Mouse (Mus musculus): ENCODE data around the gene Slc17a5. TPM values are rescaled to one million over a fixed set of nuclear protein-coding genes. Genes with fewer than 3 reads are reported as not detected.

The Slc17a5 gene
- 2.8 and 14.5 TPM in 2 replicates for polyA plus RNA-seq (2012; rRNA removed)

DNA sequence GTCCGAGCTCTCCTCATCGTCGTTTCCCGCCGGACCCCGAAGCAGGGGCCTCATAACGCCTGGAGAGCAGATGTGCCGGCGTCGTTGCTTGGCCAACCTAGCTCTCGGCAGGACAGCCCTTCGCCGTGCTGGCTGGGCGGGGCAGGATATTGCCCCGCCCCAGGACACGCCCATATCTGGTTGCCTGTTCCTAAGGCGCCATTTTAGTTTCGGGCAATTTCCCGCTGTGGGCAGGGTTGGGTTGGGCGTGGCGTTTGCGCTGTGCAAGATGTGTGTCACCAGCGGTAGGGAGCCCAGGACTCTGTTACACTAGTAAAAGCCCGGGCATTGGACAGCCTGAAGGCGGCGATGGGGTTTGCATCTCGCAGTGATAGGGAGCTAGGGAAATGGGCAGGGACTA lies at the start of gene Slc17a5:
Gene Slc17a5 (minus strand): TSS at position 128 of the 400 bp plus-strand sequence.
- H3K27ac ChIP-seq (ENCODE audit: insufficient read depth, low read depth, low read length): peak within 1 kb of the TSS; percentile 51
- H3K27me3 ChIP-seq (ENCODE audit: control insufficient read depth, insufficient read depth, low read length): no peaks in the 10 kb centered on the region
- H3K36me3 ChIP-seq (ENCODE audit: control insufficient read depth, insufficient read depth, low read length): no peaks in the 10 kb centered on the region
- peak within 1 kb of the TSS; percentile 98 for H3K4me3 ChIP-seq (ENCODE audit: low read depth, low read length)
- TF ChIP-seq POLR2A (IDR thresholded peaks at IDR 0.05; ENCODE audit: low read depth, low read length) (peak; percentile 89), CTCF (IDR thresholded peaks at IDR 0.05; ENCODE audit: extremely low read depth, insufficient read length, insufficient replicate concordance, low read depth, low read length) (no peak)
- 0% methylated on average over 27 of the region's 27 CpGs for WGBS
- peaks cover 17% of the 10 kb centered on the region; the same call in 1 of the 2 replicates for H3K4me1 ChIP-seq (ENCODE audit: control insufficient read depth, insufficient read depth, insufficient read length, low read length)

DNA sequence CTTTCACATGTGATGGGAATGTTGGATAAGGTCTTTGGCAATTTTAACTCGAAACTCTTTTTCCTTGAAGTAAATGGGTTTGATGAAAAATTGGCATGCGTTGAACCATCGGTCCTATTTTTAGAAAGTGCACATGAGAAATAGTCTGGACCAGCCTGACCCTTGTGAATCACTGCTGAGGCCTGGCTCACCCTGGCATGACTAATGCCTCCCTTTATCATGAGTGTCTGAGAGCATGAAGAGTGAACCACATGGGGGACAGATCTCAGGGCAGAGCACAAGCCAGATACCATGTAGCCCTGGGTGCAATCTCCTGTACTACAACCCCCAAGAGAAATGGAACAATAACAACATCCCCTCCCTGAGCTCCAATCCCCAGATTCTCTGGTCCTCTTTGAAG lies 46.1 kb upstream of the Slc17a5 start:
- no peaks in the 10 kb centered on the region for H3K27me3 ChIP-seq (ENCODE audit: control insufficient read depth, insufficient read depth, low read length)
- no peaks in the 10 kb centered on the region for H3K4me1 ChIP-seq (ENCODE audit: control insufficient read depth, insufficient read depth, insufficient read length, low read length)
- H3K27ac ChIP-seq (ENCODE audit: insufficient read depth, low read depth, low read length): no peak overlapping the region
- WGBS: 89% methylated on average over 3 of the region's 3 CpGs
- H3K36me3 ChIP-seq (ENCODE audit: control insufficient read depth, insufficient read depth, low read length): no peaks in the 10 kb centered on the region
- no peak overlapping the region for H3K4me3 ChIP-seq (ENCODE audit: low read depth, low read length)
- TF ChIP-seq POLR2A (IDR thresholded peaks at IDR 0.05; ENCODE audit: low read depth, low read length) (no peak), CTCF (IDR thresholded peaks at IDR 0.05; ENCODE audit: extremely low read depth, insufficient read length, insufficient replicate concordance, low read depth, low read length) (no peak)

DNA sequence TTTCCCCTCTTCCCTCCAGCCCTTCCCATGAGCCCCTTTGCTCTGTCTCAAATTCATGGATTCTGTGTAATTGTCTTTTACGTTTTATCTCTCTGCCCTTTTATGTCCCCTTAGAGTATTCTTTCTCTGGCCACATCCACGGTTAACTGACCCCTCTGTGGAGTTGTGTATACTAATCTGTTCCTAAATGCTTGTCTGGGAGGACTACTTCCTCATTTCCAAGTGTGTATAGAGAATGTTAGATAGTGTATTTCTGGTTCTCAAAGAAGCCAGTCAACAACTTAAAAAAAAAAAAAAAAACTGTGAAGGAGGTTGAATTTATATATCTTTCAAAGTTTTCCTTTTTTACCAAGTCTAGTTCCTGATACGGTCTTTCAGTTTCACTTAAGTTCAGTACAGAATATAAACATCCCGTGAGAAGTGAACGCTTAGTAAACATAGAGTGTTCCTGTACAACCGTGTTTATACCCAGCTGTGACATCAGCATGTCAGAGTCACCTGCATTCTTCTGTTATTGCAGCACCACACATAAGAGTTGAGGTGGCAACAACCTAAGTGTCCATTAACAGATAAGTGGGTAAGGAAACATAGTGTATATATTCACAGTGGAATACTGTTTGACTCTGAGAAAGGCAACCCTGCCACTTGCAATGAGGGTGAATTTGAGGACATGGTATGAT lies 44.1 kb upstream of the Slc17a5 start:
- Histone ChIP-seq H3K36me3 (ENCODE audit: control insufficient read depth, insufficient read depth, low read length) (no peaks in the 10 kb centered on the region), H3K4me3 (ENCODE audit: low read depth, low read length) (no peak overlapping the region), H3K27me3 (ENCODE audit: control insufficient read depth, insufficient read depth, low read length) (no peaks in the 10 kb centered on the region), H3K27ac (ENCODE audit: insufficient read depth, low read depth, low read length) (no peak overlapping the region), H3K4me1 (ENCODE audit: control insufficient read depth, insufficient read depth, insufficient read length, low read length) (no peaks in the 10 kb centered on the region)
- TF ChIP-seq POLR2A (IDR thresholded peaks at IDR 0.05; ENCODE audit: low read depth, low read length) (no peak), CTCF (IDR thresholded peaks at IDR 0.05; ENCODE audit: extremely low read depth, insufficient read length, insufficient replicate concordance, low read depth, low read length) (no peak)
- 44% methylated on average over 6 of the region's 6 CpGs for WGBS

DNA sequence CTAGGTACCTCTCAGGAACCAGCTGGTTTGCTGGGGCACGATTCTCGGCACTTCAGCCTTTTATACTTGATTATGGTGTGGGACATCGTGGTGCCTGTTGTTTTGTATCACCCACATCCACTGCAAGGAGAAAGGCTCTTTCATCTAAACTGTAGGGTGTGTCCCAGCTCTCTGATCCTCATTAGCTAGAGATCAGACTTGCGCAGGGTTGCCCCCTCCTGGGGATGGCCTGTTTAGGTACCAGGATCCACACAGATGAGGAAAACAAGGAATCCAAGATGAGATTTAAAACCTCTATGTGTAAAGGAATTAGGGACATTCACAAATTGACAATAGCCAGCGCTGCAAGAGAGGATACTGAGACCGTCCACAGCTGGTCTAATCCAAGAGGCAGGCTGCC lies 42.1 kb upstream of the Slc17a5 start:
- Histone ChIP-seq H3K27ac (ENCODE audit: insufficient read depth, low read depth, low read length) (no peak overlapping the region), H3K4me1 (ENCODE audit: control insufficient read depth, insufficient read depth, insufficient read length, low read length) (no peaks in the 10 kb centered on the region), H3K4me3 (ENCODE audit: low read depth, low read length) (no peak overlapping the region), H3K36me3 (ENCODE audit: control insufficient read depth, insufficient read depth, low read length) (no peaks in the 10 kb centered on the region), H3K27me3 (ENCODE audit: control insufficient read depth, insufficient read depth, low read length) (no peaks in the 10 kb centered on the region; the same call in 1 of the 2 replicates)
- TF ChIP-seq POLR2A (IDR thresholded peaks at IDR 0.05; ENCODE audit: low read depth, low read length) (no peak), CTCF (IDR thresholded peaks at IDR 0.05; ENCODE audit: extremely low read depth, insufficient read length, insufficient replicate concordance, low read depth, low read length) (no peak)
- 60% methylated on average over 6 of the region's 6 CpGs for WGBS

DNA sequence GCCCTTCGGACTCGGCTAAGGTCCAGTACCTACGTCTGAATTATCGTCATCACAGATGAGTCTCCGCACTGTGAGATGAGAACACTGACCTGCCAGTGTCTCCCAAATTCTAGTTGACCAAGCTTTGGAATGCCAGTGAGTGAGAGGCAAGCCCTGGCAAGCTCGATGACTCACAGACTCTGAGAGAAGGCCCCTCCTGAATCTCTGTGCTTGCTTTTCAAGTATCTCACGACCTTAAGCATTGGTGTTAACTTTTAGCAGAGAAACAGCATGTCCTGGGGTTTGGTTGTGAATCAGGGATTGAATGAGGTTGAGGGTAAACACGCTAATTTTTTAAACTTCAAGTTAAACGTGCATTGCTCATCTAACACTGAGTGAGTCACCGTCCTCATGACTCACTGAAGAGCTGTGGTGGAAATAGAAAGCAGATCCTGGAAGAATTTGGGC lies 35.5 kb upstream of the Slc17a5 start:
- TF ChIP-seq POLR2A (IDR thresholded peaks at IDR 0.05; ENCODE audit: low read depth, low read length) (no peak), CTCF (IDR thresholded peaks at IDR 0.05; ENCODE audit: extremely low read depth, insufficient read length, insufficient replicate concordance, low read depth, low read length) (no peak)
- H3K27ac ChIP-seq (ENCODE audit: insufficient read depth, low read depth, low read length): no peak overlapping the region
- H3K4me1 ChIP-seq (ENCODE audit: control insufficient read depth, insufficient read depth, insufficient read length, low read length): no peaks in the 10 kb centered on the region
- 63% methylated on average over 10 of the region's 10 CpGs for WGBS
- no peaks in the 10 kb centered on the region for H3K36me3 ChIP-seq (ENCODE audit: control insufficient read depth, insufficient read depth, low read length)
- no peak overlapping the region for H3K4me3 ChIP-seq (ENCODE audit: low read depth, low read length)
- no peaks in the 10 kb centered on the region; the same call in 1 of the 2 replicates for H3K27me3 ChIP-seq (ENCODE audit: control insufficient read depth, insufficient read depth, low read length)

DNA sequence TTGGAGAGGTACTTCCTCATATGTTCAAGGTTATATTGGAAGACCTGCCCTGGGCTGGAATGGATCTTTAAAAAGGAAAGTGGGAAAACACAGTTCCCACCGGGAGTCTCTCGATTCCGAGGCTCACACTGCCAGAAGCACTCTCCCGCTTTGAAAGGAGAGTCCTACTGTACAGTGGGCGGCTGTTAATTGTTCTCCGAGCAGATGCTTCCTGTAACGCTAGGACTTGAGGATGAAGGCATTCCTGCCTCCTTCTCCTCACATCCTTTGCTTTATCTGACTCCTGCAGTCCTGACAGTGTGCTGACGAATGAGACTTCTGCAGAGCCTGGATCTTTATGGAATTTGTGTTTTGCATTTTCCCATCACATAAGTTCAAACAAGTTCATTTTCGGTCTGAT lies 31.4 kb upstream of the Slc17a5 start:
- Histone ChIP-seq H3K4me3 (ENCODE audit: low read depth, low read length) (no peak overlapping the region), H3K27me3 (ENCODE audit: control insufficient read depth, insufficient read depth, low read length) (peaks cover 20% of the 10 kb centered on the region), H3K4me1 (ENCODE audit: control insufficient read depth, insufficient read depth, insufficient read length, low read length) (0 out of 2 replicates have a peak, but pooled peaks cover 6% of the 10 kb centered on the region), H3K36me3 (ENCODE audit: control insufficient read depth, insufficient read depth, low read length) (no peaks in the 10 kb centered on the region), H3K27ac (ENCODE audit: insufficient read depth, low read depth, low read length) (no peak overlapping the region)
- no peak for TF ChIP-seq CTCF (IDR thresholded peaks at IDR 0.05; ENCODE audit: extremely low read depth, insufficient read length, insufficient replicate concordance, low read depth, low read length)
- TF ChIP-seq POLR2A (IDR thresholded peaks at IDR 0.05; ENCODE audit: low read depth, low read length): no peak
- WGBS: 76% methylated on average over 9 of the region's 9 CpGs

DNA sequence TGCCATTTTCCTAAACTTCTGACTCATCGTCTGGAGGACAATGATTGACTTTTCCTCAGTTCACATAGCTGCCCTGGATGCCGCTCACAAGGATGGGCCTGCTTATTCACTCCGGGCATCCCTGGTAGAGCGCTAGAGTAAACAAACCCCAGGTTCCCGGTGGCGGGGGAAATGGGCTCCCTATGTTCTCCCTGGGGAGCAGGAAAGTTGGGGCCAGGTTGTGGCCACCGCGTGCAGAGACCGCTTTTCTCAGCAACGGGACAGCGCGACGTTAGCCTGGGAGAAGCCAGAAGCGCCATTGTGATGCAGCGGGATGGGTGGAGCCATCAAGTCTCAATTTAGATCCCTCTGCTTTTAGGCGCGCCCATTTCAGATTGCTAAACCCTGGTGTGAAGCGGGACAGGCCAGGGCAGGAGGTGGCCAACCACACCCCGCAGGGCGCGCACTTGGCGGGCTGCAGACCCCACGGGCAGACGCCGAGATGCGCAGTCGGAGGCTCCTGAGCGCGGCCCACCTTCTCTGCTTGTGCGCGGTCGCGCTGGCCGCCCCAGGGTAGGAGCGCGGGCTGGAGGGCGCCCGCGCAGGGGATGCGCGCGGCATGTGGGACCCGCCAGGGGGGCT lies 27.7 kb upstream of the Slc17a5 start, which contains the start of gene Cd109:
Gene Cd109 (plus strand): TSS at position 146 of the 621 bp plus-strand sequence.
- H3K4me1 ChIP-seq (ENCODE audit: control insufficient read depth, insufficient read depth, insufficient read length, low read length): 0 out of 2 replicates have a peak, but pooled peaks cover 6% of the 10 kb centered on the region
- WGBS: 2% methylated on average over 43 of the region's 43 CpGs
- no peak within 1 kb of the TSS for H3K27ac ChIP-seq (ENCODE audit: insufficient read depth, low read depth, low read length)
- H3K4me3 ChIP-seq (ENCODE audit: low read depth, low read length): peak within 1 kb of the TSS; percentile 52
- peaks cover 20% of the 10 kb centered on the region for H3K27me3 ChIP-seq (ENCODE audit: control insufficient read depth, insufficient read depth, low read length)
- H3K36me3 ChIP-seq (ENCODE audit: control insufficient read depth, insufficient read depth, low read length): no peaks in the 10 kb centered on the region
- TF ChIP-seq POLR2A (IDR thresholded peaks at IDR 0.05; ENCODE audit: low read depth, low read length) (no peak), CTCF (IDR thresholded peaks at IDR 0.05; ENCODE audit: extremely low read depth, insufficient read length, insufficient replicate concordance, low read depth, low read length) (no peak)

Measured in small intestine, adult 2 months (tissue).